Mouse (Mus musculus): Measurements from ENCODE around the gene Slc34a3. TPM values are rescaled to one million over a fixed set of nuclear protein-coding genes. Genes with fewer than 3 reads are reported as not detected.
A peak's percentile ranks its signal among the peaks of the same experiment; 100 is the strongest.

Gene Slc34a3
- polyA plus RNA-seq, 1 experiment from 2014 or later = not detected

GRCm38 (mm10) chr2:25196172-25196954 is 37.8 kb downstream of the Slc34a3 start, which contains the start of gene Tor4a:
TSS of gene Tor4a (minus strand) at chr2:25196886.
- H3K4me3 ChIP-seq = peak within 1 kb of the TSS; percentile 33
- H3K9me3 ChIP-seq = no peaks in the 10 kb centered on the region
- H3K27me3 ChIP-seq = peaks cover 38% of the 10 kb centered on the region
- H3K4me1 ChIP-seq = peaks cover 12% of the 10 kb centered on the region
- H3K36me3 ChIP-seq = peaks cover 35% of the 10 kb centered on the region
- 0 out of 2 replicates have a peak, but pooled peaks have one; percentile 48 for ATAC-seq (ENCODE audit: low FRiP score, low read depth)
- WGBS = 4% methylated on average over 8 of the region's 8 CpGs
- no peak within 1 kb of the TSS for H3K9ac ChIP-seq
- H3K27ac ChIP-seq = 0 out of 2 replicates have a peak within 1 kb of the TSS, but pooled peaks have one; percentile 3
- peak within 1 kb of the TSS; percentile 55 for H3K4me2 ChIP-seq (replicated peaks)

- Histone ChIP-seq H3K27ac (0 out of 2 replicates have a peak overlapping the region, but pooled peaks have one; percentile 3), H3K9ac (no peak overlapping the region), H3K27me3 (peaks cover 38% of the 10 kb centered on the region), H3K9me3 (no peaks in the 10 kb centered on the region), H3K4me3 (peak overlapping the region; percentile 33), H3K4me2 (replicated peaks) (peak overlapping the region; percentile 55), H3K36me3 (peaks cover 26% of the 10 kb centered on the region), H3K4me1 (peaks cover 12% of the 10 kb centered on the region)
- 22% methylated on average over 55 of the region's 55 CpGs for WGBS
- ATAC-seq (ENCODE audit: low FRiP score, low read depth) = no peak
These were observed 38.7 kb downstream of the Slc34a3 start for GRCm38 (mm10) chr2:25195211-25196156.

- no peak for ATAC-seq (ENCODE audit: low FRiP score, low read depth)
- 83% methylated on average over 17 of the region's 17 CpGs for whole genome bisulfite sequencing
- H3K9ac ChIP-seq = no peak overlapping the region
- H3K36me3 ChIP-seq = peaks cover 17% of the 10 kb centered on the region
- H3K4me2 ChIP-seq (replicated peaks) = peak overlapping the region; percentile 55
- peaks cover 12% of the 10 kb centered on the region for H3K4me1 ChIP-seq
- no peaks in the 10 kb centered on the region for H3K9me3 ChIP-seq
- no peak overlapping the region for H3K4me3 ChIP-seq
- peaks cover 38% of the 10 kb centered on the region for H3K27me3 ChIP-seq
- H3K27ac ChIP-seq = no peak overlapping the region
These were observed 39.5 kb downstream of the Slc34a3 start for GRCm38 (mm10) chr2:25194486-25195171.

- H3K36me3 ChIP-seq = peaks cover 12% of the 10 kb centered on the region
- no peak overlapping the region for H3K4me2 ChIP-seq (replicated peaks)
- H3K9me3 ChIP-seq = no peaks in the 10 kb centered on the region
- H3K9ac ChIP-seq = no peak overlapping the region
- H3K4me3 ChIP-seq = no peak overlapping the region
- H3K27me3 ChIP-seq = peaks cover 38% of the 10 kb centered on the region
- ATAC-seq (ENCODE audit: low FRiP score, low read depth) = no peak
- H3K4me1 ChIP-seq = peaks cover 12% of the 10 kb centered on the region
- no peak overlapping the region for H3K27ac ChIP-seq
- WGBS = 75% methylated on average over 5 of the region's 5 CpGs
These were observed 40.2 kb downstream of the Slc34a3 start for GRCm38 (mm10) chr2:25194006-25194405.

- peak; percentile 84 for ATAC-seq (ENCODE audit: low FRiP score, low read depth)
- peaks cover 12% of the 10 kb centered on the region for H3K4me1 ChIP-seq
- H3K4me3 ChIP-seq = no peak overlapping the region
- H3K4me2 ChIP-seq (replicated peaks) = peak overlapping the region; percentile 34
- H3K27me3 ChIP-seq = peaks cover 38% of the 10 kb centered on the region
- H3K27ac ChIP-seq = no peak overlapping the region
- peak overlapping the region; percentile 45; the same call in 1 of the 2 replicates for H3K9ac ChIP-seq
- H3K36me3 ChIP-seq = peaks cover 5% of the 10 kb centered on the region
- 0% methylated on average over 6 of the region's 6 CpGs for WGBS
- no peaks in the 10 kb centered on the region for H3K9me3 ChIP-seq
These were observed 40.8 kb downstream of the Slc34a3 start for GRCm38 (mm10) chr2:25193330-25193770.

GRCm38 (mm10) chr2:25187841-25188240 is 46.3 kb downstream of the Slc34a3 start:
- peaks cover 8% of the 10 kb centered on the region for H3K4me1 ChIP-seq
- 84% methylated on average over 6 of the region's 6 CpGs for WGBS
- no peak for ATAC-seq (ENCODE audit: low FRiP score, low read depth)

GRCm38 (mm10) chr2:25186575-25186930 is 47.6 kb downstream of the Slc34a3 start:
- Histone ChIP-seq H3K9me3 (no peaks in the 10 kb centered on the region), H3K4me2 (replicated peaks) (peak overlapping the region; percentile 89), H3K4me1 (peaks cover 11% of the 10 kb centered on the region), H3K4me3 (0 out of 2 replicates have a peak overlapping the region, but pooled peaks have one; percentile 52), H3K36me3 (no peaks in the 10 kb centered on the region), H3K27ac (no peak overlapping the region), H3K27me3 (peaks cover 43% of the 10 kb centered on the region), H3K9ac (no peak overlapping the region)
- ATAC-seq (ENCODE audit: low FRiP score, low read depth) = no peak
- 23% methylated on average over 5 of the region's 5 CpGs for WGBS

More at GRCm38 (mm10) chr2:25187841-25188240, 46.3 kb downstream of the Slc34a3 start:
- Histone ChIP-seq H3K9me3 (no peaks in the 10 kb centered on the region), H3K36me3 (no peaks in the 10 kb centered on the region), H3K4me2 (replicated peaks) (no peak overlapping the region), H3K27ac (no peak overlapping the region), H3K27me3 (peaks cover 31% of the 10 kb centered on the region), H3K4me3 (no peak overlapping the region), H3K9ac (no peak overlapping the region)

- peaks cover 50% of the 10 kb centered on the region for H3K27me3 ChIP-seq
- H3K4me1 ChIP-seq = peaks cover 17% of the 10 kb centered on the region
- peak overlapping the region; percentile 52 for H3K4me3 ChIP-seq
- H3K36me3 ChIP-seq = no peaks in the 10 kb centered on the region
- no peak overlapping the region for H3K27ac ChIP-seq
- ATAC-seq (ENCODE audit: low FRiP score, low read depth) = peak; percentile 77
- H3K4me2 ChIP-seq (replicated peaks) = peak overlapping the region; percentile 89
- whole genome bisulfite sequencing = under 1% methylated on average over 64 of the region's 64 CpGs
- peak overlapping the region; percentile 70 for H3K9ac ChIP-seq
- no peaks in the 10 kb centered on the region for H3K9me3 ChIP-seq
These were observed 48.3 kb downstream of the Slc34a3 start for GRCm38 (mm10) chr2:25185625-25186574.

GRCm38 (mm10) chr2:25184496-25184895 is 49.7 kb downstream of the Slc34a3 start:
- Histone ChIP-seq H3K27ac (no peak overlapping the region), H3K9me3 (no peaks in the 10 kb centered on the region), H3K4me2 (replicated peaks) (no peak overlapping the region), H3K27me3 (peaks cover 64% of the 10 kb centered on the region), H3K36me3 (no peaks in the 10 kb centered on the region), H3K4me3 (no peak overlapping the region), H3K9ac (no peak overlapping the region), H3K4me1 (peaks cover 31% of the 10 kb centered on the region)
- 89% methylated on average over 7 of the region's 7 CpGs for WGBS
- ATAC-seq (ENCODE audit: low FRiP score, low read depth) = no peak

- Histone ChIP-seq H3K27ac (no peak overlapping the region), H3K36me3 (no peaks in the 10 kb centered on the region), H3K9ac (no peak overlapping the region), H3K4me2 (replicated peaks) (peak overlapping the region; percentile 86), H3K27me3 (peaks cover 74% of the 10 kb centered on the region), H3K9me3 (no peaks in the 10 kb centered on the region), H3K4me1 (peaks cover 43% of the 10 kb centered on the region), H3K4me3 (no peak overlapping the region)
- WGBS = 65% methylated on average over 2 of the region's 2 CpGs
- no peak for ATAC-seq (ENCODE audit: low FRiP score, low read depth)
These were observed 50.8 kb downstream of the Slc34a3 start for GRCm38 (mm10) chr2:25183336-25183735.

Data from limb, embryonic 13.5 days (tissue).